Mouse (Mus musculus) CH12.LX (cell line): ENCODE data around the gene Serpind1. TPM values are rescaled to one million over a fixed set of nuclear protein-coding genes. Genes with fewer than 3 reads are reported as not detected.

ENCODE experiments used
- DNase-seq: peaks from one replicate; pipeline ENCODE4 v3.0.0-alpha.2; 2013; ENCODE audit errors: extremely low read depth
- H3K27ac ChIP-seq: 2 replicates; pipeline ENCODE4 v1.5.1; 2012; ENCODE audit warnings: low read depth, mild to moderate bottlenecking, control low read depth, moderate library complexity; ENCODE audit not compliant: insufficient read depth
- H3K27me3 ChIP-seq: replicated peaks from 2 replicates; pipeline ENCODE3; 2012; ENCODE audit warnings: inconsistent platforms
- H3K36me3 ChIP-seq, 2 experiments: replicated peaks in 1 of 2; 2 replicates each; pipeline versions ENCODE3 to v1.6.1; 2012; ENCODE audit warnings: inconsistent platforms in 1 of 2, low read length in 1 of 2, mild to moderate bottlenecking in 1 of 2, mixed read lengths in 1 of 2, moderate library complexity in 1 of 2; ENCODE audit not compliant: control insufficient read depth in 1 of 2, insufficient read depth in 1 of 2
- H3K4me1 ChIP-seq, 2 experiments: 2 replicates each; pipeline ENCODE4 v1.6.1; 2012; ENCODE audit warnings: inconsistent platforms in 1 of 2, moderate library complexity in 1 of 2; ENCODE audit not compliant: insufficient read depth in 2 of 2, control insufficient read depth in 1 of 2
- H3K4me2 ChIP-seq: 2 replicates; pipeline ENCODE4 v1.6.1; 2012; ENCODE audit warnings: low read depth, mild to moderate bottlenecking, control low read depth; ENCODE audit not compliant: poor library complexity, insufficient read depth, severe bottlenecking
- H3K4me3 ChIP-seq, 3 experiments: fragments of 150-350 bp in 1 of 3; sonication (generic) in 1 of 3; replicated peaks in 1 of 3; 2 replicates each; pipeline versions ENCODE3 to v1.5.1; 2011 to 2012; ENCODE audit warnings: low read depth in 2 of 3, low read length in 2 of 3, mild to moderate bottlenecking in 2 of 3, moderate library complexity in 2 of 3, control low read depth in 1 of 3, improper control_type of control experiment in 1 of 3, inconsistent platforms in 1 of 3, mixed read lengths in 1 of 3; ENCODE audit not compliant: poor library complexity in 1 of 3
- H3K79me2 ChIP-seq: replicated peaks from 2 replicates; pipeline ENCODE4 v1.6.1; 2012; ENCODE audit warnings: mild to moderate bottlenecking, moderate library complexity; ENCODE audit not compliant: control insufficient read depth, poor library complexity, insufficient read depth, severe bottlenecking; ENCODE audit errors: extremely low read depth
- H3K9ac ChIP-seq: 2 replicates; pipeline ENCODE4 v1.6.1; 2012; ENCODE audit warnings: low read depth, mild to moderate bottlenecking, control low read depth, moderate library complexity; ENCODE audit not compliant: insufficient read depth
- H3K9me3 ChIP-seq: replicated peaks from 2 replicates; pipeline ENCODE3; 2012; ENCODE audit warnings: low read length, inconsistent platforms, mixed read lengths
- BHLHE40 ChIP-seq: IDR thresholded peaks from 2 replicates; pipeline ENCODE4 v1.6.1; 2011; ENCODE audit warnings: mild to moderate bottlenecking, low read depth, low read length, improper control_type of control experiment
- E2F4 ChIP-seq: IDR thresholded peaks from 2 replicates; pipeline ENCODE4 v1.6.1; 2011; ENCODE audit warnings: low read depth, low read length, improper control_type of control experiment; ENCODE audit not compliant: insufficient replicate concordance
- ELF1 ChIP-seq: IDR thresholded peaks from 2 replicates; pipeline ENCODE4 v1.6.1; 2014; ENCODE audit warnings: low read depth, mild to moderate bottlenecking, inconsistent platforms, low read length, improper control_type of control experiment
- ETS1 ChIP-seq: conservative IDR thresholded peaks from 2 replicates; pipeline ENCODE4 v1.6.1; 2012; ENCODE audit warnings: low read depth, mild to moderate bottlenecking, inconsistent platforms, low read length, improper control_type of control experiment, moderate library complexity
- GABPA ChIP-seq: IDR thresholded peaks from 2 replicates; pipeline ENCODE4 v1.6.1; 2012; ENCODE audit warnings: low read depth, low read length, improper control_type of control experiment, inconsistent platforms; ENCODE audit not compliant: insufficient replicate concordance
- HCFC1 ChIP-seq: IDR thresholded peaks from 2 replicates; pipeline ENCODE4 v1.6.1; 2012; ENCODE audit warnings: low read depth, mild to moderate bottlenecking, inconsistent platforms, low read length, improper control_type of control experiment
- JUN ChIP-seq: IDR thresholded peaks from 2 replicates; pipeline ENCODE4 v1.6.1; 2011; ENCODE audit warnings: low read depth, mild to moderate bottlenecking, low read length, improper control_type of control experiment, moderate library complexity; ENCODE audit not compliant: insufficient read depth
- JUND ChIP-seq: conservative IDR thresholded peaks from 2 replicates; pipeline ENCODE4 v1.6.1; 2011; ENCODE audit warnings: low read depth, low read length, improper control_type of control experiment
- KAT2A ChIP-seq: IDR thresholded peaks from 2 replicates; pipeline ENCODE4 v1.6.1; 2012; ENCODE audit warnings: low read length, improper control_type of control experiment, inconsistent platforms; ENCODE audit not compliant: insufficient replicate concordance
- MAZ ChIP-seq: IDR thresholded peaks from 2 replicates; pipeline ENCODE4 v1.6.1; 2012; ENCODE audit warnings: low read depth, mild to moderate bottlenecking, inconsistent platforms, low read length, improper control_type of control experiment, moderate library complexity
- MYC ChIP-seq: IDR thresholded peaks from 2 replicates; pipeline ENCODE4 v1.6.1; 2011; ENCODE audit warnings: low read depth, mild to moderate bottlenecking, improper control_type of control experiment, low read length
- NELFE ChIP-seq: IDR thresholded peaks from 2 replicates; pipeline ENCODE4 v1.6.1; 2011; ENCODE audit warnings: low read depth, low read length, improper control_type of control experiment
- PAX5 ChIP-seq: IDR thresholded peaks from 2 replicates; pipeline ENCODE4 v1.6.1; 2012; ENCODE audit warnings: low read length, inconsistent platforms, mixed read lengths
- POLR2A ChIP-seq: IDR thresholded peaks from 2 replicates; pipeline ENCODE4 v1.6.1; 2011; ENCODE audit warnings: low read depth, mild to moderate bottlenecking, improper control_type of control experiment, low read length
- RAD21 ChIP-seq: IDR thresholded peaks from 2 replicates; pipeline ENCODE4 v1.6.1; 2011; ENCODE audit warnings: low read depth, mild to moderate bottlenecking, low read length, improper control_type of control experiment, moderate library complexity
- TBP ChIP-seq: conservative IDR thresholded peaks from 2 replicates; pipeline ENCODE4 v1.6.1; 2011; ENCODE audit warnings: low read depth, low read length, improper control_type of control experiment
- USF1 ChIP-seq: IDR thresholded peaks from 2 replicates; pipeline ENCODE4 v1.6.1; 2014; ENCODE audit warnings: low read depth, mild to moderate bottlenecking, inconsistent platforms, low read length, improper control_type of control experiment
- ZC3H11A ChIP-seq: IDR thresholded peaks from 2 replicates; pipeline ENCODE4 v1.6.1; 2012; ENCODE audit warnings: low read depth, mild to moderate bottlenecking, inconsistent platforms, low read length, improper control_type of control experiment
- ZKSCAN1 ChIP-seq: IDR thresholded peaks from 2 replicates; pipeline ENCODE4 v1.6.1; 2012; ENCODE audit warnings: low read depth, inconsistent platforms, low read length, improper control_type of control experiment, borderline replicate concordance
- ZMIZ1 ChIP-seq: IDR thresholded peaks from 2 replicates; pipeline ENCODE4 v1.6.1; 2012; ENCODE audit warnings: low read depth, mild to moderate bottlenecking, inconsistent platforms, low read length, improper control_type of control experiment
- ZNF384 ChIP-seq: IDR thresholded peaks from 2 replicates; pipeline ENCODE4 v1.6.1; 2012; ENCODE audit warnings: low read depth, low read length, improper control_type of control experiment, inconsistent platforms
- dilution Hi-C: fragments of 300-500 bp; cut with MboI; formaldehyde crosslinking; loops from 2 replicates; pipeline ENCODE4 v1.14.3; 2020; ENCODE audit warnings: low sequenced_read_pairs; ENCODE audit not compliant: extremely low pct_unique_long_range_greater_than_20kb, extremely low pct_ligation_motif_present
- in situ Hi-C: fragments of 300-500 bp; cut with MboI; formaldehyde crosslinking; loops from 3 replicates; pipeline ENCODE4 v1.14.3; 2019; ENCODE audit warnings: low sequenced_read_pairs, low pct_ligation_motif_present, low pct_unique_long_range_greater_than_20kb, mixed read lengths
- polyA plus RNA-seq: library from polyadenylated mRNA; unstranded; fragments of >175 nt; gene quantifications from 2 replicates; pipeline ENCODE4 v1.2.1, GENCODE M21; 2012; ENCODE audit warnings: low read depth; ENCODE audit not compliant: insufficient read length
- total RNA-seq, 2 experiments: library from RNA; depleted of rRNA; stranded (reverse); fragments of 300-350 nt in 1 of 2; fragments of >200 nt in 1 of 2; gene quantifications; 2 replicates each; pipeline ENCODE4 v1.2.3; 2012 to 2014

Gene Serpind1
- total and polyA plus RNA-seq, 3 experiments, result 6.8 to 15.6 (median 13.9) TPM

- no peaks in the 10 kb centered on the region for H3K79me2 ChIP-seq
- DNase-seq, result no peak
- H3K27me3 ChIP-seq, result no peaks in the 10 kb centered on the region
- no peak overlapping the region for H3K27ac ChIP-seq
- no peak overlapping the region for H3K4me3 ChIP-seq
- no peaks in the 10 kb centered on the region for H3K9me3 ChIP-seq
- no peak overlapping the region for H3K4me2 ChIP-seq
- dilution Hi-C loops, result no loop called here
- no peak overlapping the region for H3K9ac ChIP-seq
- H3K36me3 ChIP-seq, result peaks cover 16 to 63% of the 10 kb centered on the region in 2 experiments
- in situ Hi-C loops, result no loop called here
- peaks cover 0 to 18% of the 10 kb centered on the region in 2 experiments; a peak in 2 of 4 replicates for H3K4me1 ChIP-seq
- TF ChIP-seq JUN (no peak), RAD21 (no peak), JUND (no peak), GABPA (no peak), ZNF384 (no peak), BHLHE40 (no peak), ELF1 (no peak), ZC3H11A (no peak), ZKSCAN1 (no peak), E2F4 (no peak), ZMIZ1 (no peak), MYC (no peak), NELFE (no peak), ETS1 (no peak), POLR2A (no peak), PAX5 (no peak), KAT2A (no peak), TBP (no peak), HCFC1 (no peak), MAZ (no peak)
Measured at GRCm38 (mm10) chr16:17331855-17332254, 684 bp downstream of the Serpind1 start.

- in situ Hi-C loops, result no loop called here
- peaks cover 9 to 49% of the 10 kb centered on the region in 2 experiments for H3K36me3 ChIP-seq
Measured at GRCm38 (mm10) chr16:17334574-17334973, 3.4 kb downstream of the Serpind1 start.

More at GRCm38 (mm10) chr16:17334574-17334973, 3.4 kb downstream of the Serpind1 start:
- Histone ChIP-seq H3K79me2 (no peaks in the 10 kb centered on the region), H3K4me1 (peaks cover 0 to 31% of the 10 kb centered on the region in 2 experiments; a peak in 2 of 4 replicates), H3K9ac (no peak overlapping the region), H3K4me2 (no peak overlapping the region), H3K9me3 (no peaks in the 10 kb centered on the region), H3K27ac (no peak overlapping the region), H3K27me3 (no peaks in the 10 kb centered on the region), H3K4me3 (no peak overlapping the region)
- dilution Hi-C loops, result no loop called here
- DNase-seq, result peak; percentile 12
- TF ChIP-seq ELF1 (no peak), KAT2A (no peak), MYC (no peak), ZKSCAN1 (no peak), USF1 (no peak), ZMIZ1 (no peak), RAD21 (no peak)
